Mouse (Mus musculus) embryo, embryonic 10 days (tissue): ENCODE data around the gene Igf2.

ENCODE experiments used
- DNase-seq: peaks from one replicate; pipeline ENCODE4 v3.0.0-alpha.2; 2015; ENCODE audit warnings: low spot score

Gene Igf2

DNA sequence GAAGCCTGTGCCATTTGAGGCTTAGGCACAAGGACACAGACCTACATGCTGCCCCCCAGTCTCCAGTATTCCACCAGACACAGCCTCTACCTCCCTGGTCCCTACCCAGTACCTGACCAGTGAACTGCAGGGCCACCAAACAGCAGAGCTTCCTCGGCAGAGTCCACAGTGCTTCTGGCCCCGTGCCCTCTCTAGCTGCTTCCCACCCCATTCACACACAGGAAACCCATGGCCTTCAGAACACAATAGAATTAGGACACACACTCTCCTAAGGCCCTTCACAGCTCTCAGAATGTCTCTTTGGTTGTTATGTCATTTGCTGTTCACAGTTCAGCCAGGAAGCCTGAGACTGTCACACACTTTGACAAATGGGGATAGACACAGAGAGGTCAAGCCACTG, at the start of gene Igf2:
Igf2 (minus strand) TSS at position 158 of the 400 bp plus-strand sequence.
- no peak for DNase-seq

DNA sequence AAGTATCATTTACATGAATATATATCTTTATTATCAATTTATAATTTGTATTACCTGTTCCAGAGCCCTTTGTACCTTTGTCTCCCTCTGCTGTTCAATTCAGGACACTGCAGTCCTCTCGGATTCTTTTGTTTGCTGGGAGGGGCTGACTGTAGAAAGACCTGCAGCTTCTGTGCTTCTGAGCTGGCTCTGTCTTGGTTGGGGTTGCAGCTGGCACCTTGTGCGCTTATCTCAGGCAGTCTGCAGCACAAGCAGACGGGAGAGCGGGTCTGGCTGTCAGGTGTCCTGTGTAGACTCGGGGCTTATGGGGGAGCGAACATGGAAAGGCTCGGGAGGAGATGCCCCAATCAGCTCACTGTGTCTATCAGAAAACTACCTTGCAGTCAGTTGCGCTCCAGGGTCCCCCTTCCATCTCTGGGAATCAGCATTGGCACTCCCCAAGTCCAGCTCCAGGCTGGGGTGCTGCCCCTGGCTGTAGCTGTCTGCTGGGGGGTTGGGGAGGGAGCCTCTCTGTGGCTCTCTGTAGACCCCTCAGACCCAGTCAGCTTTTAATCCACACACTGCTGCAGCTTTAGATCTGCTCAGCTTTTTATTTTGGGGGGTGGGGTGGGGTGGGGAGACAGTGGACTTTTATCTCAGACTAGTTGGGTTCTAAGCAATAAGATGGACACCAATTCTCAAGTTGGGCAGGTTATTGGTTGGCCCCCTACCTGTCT, 48.3 kb upstream of the Igf2 start:
- peak; percentile 50 for DNase-seq

DNA sequence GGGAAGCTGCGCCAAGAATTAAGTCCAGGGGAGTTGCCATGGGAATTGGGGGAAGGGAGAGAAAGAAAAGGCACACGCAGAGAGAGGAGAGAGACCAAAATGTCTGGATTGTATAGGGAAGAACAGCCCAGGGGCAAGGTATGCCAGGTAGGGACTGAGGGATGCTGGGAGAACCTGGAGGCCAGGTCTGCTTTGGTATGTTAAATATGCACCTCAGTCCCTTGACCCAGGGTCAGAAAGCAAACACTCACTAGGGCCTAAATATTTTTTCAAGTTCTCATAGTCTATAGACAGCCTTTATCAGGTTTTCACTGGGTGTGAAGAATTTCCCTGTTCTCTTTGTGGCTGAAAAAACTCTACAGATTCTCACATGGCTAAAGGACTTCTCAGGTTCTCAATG, 40.3 kb upstream of the Igf2 start:
- DNase-seq: no peak

DNA sequence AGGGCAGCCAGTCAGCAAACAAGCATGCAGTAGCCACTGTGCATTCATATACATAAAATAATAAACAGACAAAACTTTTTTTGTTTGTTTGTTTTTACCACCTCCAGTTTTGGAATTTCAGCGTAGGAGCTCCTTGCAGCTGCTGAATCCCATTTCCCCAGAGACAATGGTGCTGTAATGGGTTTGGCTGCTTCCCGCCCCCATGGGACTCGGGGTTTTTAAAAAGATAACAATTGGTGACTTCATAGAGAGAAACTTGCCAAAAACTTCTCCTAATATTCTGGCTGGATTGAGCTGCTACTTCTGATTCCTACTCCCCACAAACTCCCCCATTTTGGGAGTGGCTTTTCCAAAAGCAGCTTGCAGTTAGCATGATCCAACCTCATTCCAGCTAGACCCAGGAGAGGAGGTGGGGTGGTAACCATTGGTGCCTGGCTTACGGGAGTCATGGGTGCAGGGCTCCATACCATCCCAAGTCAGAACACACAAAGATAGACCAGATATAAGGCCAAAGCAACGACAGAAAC, 32.8 kb upstream of the Igf2 start:
- no peak for DNase-seq

DNA sequence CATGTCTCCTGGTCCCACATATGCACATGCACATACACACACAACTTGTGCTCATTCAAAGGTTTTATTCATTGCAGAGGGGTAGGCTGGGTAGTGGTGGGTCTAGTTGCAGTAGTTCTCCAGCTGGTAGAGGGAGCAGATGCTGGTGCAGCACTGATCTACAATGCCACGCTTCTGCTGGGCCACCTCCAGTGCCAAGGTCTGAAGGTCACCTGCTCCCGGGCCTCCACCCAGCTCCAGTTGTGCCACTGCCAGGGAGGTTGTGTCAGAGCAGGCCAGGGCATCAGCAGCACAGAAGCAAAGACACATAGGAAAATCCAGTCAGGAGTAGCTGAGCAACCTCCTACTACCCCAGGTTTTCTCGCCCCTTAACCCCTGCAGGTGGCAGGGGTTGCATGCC, 12.0 kb upstream of the Igf2 start:
- DNase-seq: no peak

DNA sequence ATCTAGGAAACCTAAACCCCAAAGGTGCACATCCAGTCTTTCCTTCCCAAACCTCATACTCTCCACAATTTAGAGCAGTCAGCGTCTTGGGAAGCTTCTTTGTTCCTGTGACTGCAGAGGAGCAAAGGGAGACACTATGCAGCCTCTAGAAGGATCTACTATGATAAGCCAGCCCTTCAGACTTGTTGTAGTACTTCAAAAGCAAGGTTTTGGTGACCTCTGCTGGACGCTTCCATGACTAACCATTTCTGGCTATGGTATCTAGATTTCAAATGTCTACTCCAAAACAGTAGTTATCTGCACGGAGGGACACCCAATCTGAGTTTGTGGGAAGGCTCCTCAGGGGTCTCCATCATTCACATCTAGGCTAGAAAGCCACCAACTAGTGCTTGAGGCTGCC, 9.0 kb upstream of the Igf2 start:
- peak; percentile 85 for DNase-seq

DNA sequence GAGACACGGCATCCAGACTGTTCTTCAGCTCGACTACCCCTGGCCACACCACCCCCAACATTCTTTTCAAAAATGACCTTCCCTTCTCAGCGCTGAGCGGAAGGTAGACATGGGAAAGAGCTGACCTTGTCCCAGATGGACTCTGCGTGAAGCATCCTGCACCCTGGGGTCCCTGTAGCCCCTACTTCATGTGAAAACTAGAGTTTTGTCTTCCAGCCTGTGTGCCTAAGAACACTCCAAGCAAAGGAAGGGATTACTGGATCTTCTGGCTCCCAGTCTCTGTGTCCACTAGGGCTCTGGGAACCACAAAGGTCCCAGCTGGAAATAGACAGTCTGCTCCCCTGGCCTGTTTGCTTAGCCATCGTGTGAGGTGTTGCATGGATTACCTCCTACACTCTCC, 8.5 kb upstream of the Igf2 start:
- DNase-seq: no peak

DNA sequence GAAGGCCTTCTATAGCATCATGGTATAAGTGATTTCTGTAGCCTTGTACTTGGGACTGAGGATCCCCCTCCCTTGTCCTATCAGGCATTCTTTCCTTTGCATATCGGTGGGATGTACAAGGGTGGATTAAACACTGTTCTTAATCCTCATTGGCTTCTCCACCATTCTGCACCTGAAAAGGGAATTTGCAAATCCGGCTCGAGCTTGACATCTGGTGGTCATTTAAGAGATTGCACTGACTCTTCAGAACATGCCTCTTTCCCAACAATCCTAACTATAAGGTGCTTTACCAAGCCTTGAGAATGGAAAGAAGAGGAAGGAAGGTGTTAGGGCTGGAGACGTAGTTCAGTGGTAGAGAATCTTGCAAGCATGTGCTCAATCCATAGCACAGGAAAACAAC, 5.5 kb upstream of the Igf2 start:
- peak; percentile 72 for DNase-seq

DNA sequence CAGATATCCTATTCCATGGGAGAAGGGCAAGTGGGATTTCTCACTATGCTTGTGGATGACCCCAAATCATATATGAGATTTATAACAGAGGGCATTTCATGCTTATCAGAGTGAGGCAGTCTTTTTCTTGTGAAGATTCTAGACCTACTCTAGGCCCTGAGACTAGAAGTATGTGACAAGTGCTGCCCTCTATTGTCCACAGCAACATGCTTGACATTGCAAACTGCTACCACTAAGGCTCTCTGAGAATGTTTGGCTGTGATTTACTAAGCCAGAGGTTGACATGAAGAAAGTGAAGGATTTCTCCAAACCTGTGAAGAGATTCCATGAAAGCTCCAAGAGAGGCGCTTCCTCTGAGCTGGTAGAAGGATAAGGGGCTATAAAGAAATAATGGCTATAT, 4.5 kb upstream of the Igf2 start:
- DNase-seq: no peak

DNA sequence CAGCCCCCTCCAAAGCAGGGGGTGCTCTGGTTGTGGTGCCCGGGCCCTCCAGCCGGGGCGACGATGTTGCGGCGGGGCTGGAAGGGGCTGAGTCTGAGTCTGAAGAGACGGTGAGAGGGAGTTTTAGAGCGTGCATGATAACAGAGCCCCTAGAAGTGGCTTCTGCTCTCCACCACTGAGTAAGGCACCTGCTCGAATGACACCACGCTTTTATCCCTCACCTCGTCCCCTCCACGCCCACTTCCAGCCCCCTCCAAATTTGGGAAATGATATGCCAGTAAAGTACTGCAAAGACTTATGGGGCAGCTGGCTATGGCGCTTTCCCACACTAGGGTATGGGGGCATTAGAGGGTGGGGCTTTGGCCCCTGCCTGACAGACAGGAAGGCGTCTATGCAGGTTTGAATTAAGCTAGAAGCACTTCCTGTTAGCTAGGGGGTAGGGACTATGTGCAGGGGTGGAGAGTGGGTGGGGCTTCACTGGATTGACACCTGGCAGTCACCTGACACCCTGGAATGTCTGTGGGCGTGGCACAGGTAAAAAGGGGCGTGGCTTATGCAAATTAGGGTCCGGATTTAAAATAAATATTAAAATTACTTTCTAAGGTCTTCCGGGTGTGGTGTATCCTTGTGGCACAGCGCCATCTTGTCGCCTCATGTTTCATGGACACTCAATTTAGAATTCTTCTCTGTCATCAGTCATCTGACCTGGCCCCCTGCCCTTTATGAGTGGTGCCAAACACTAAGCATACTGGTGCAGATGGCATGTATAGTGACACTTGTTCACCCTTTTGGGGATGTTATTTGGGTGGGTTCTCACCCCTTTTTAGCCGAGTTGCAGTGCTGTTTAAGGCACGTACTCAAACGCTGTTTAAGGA, 3.4 kb upstream of the Igf2 start, which contains the start of gene Gm49394:
Gm49394 (minus strand) TSS at position 192 of the 875 bp plus-strand sequence.
- no peak for DNase-seq

DNA sequence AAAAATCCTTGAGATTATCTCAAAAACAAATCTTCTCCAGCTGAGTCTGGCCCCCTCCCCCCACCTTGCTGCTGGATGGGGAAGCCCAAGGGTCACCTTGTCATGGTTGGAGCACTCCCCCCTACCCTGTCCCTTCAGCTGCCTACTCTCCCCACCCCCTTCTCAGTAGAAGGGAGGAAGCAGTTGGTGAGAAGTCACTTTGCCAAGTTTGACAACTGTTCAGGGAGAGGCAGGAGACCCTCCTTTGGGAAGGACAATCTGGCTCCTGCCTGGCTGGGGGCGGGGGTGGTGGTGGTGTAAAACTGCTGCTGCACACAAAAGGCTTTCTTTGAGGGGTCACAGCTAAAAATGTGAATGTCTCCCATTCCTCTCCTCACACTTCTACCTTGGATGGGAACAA, 1.7 kb upstream of the Igf2 start:
- DNase-seq: no peak

DNA sequence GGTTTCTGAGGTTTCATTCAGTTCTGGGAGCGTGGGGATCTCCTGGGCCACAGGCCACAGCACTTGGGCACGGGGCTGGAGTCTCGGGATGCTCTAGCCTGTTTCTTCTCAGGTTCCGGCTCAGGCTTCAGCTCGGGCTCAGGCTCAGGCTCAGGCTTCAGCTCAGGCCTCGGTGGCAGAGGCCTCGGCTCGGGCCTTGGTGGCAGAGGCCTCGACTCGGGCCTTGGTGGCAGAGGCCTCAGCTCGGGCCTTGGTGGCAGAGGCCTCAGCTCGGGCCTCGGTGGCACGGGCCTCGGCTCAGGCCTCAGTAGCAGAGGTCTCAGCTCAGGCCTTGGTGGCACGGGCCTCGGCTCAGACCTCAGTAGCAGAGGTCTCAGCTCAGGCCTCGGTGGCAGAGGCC, 905 bp upstream of the Igf2 start:
- no peak for DNase-seq

DNA sequence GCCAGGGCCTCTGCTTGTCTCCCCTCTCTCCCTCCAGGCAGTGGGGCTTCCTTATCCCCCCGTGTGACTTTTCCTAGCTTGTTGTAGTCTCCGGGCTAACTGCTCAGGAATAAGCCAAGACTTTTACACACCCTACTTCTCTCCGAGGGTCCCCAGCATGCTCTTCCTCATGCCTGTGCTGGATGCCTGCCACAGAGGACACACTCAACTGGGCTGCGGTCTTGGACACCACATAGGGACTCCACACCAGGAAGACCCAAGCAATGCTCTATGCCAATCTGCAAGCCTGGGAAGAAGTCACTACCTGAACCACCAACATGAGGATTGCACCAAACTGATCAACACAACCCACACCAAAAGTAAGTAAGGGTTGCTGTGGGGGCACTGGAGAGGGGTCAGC, 507 bp downstream of the Igf2 start:
- no peak for DNase-seq

DNA sequence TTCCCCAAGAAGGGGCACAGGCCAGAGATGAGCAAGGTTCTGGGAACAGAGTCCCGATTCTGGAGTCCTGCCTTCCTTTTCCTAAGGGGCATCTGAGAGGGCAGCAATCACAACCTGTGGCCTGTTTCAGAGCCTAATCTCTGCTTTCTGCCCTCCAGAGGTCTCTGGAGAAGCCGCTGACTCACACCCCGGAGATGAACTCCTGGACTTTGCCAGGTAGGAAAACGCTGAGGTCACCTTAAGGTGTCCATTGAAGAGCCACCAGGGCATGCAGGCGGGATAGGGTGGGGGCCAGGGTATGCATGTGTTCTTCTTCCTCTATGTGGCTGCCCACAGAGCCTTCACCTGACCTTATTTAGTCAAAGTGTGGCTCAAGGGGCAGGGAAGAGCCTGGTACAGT, 1.3 kb downstream of the Igf2 start:
- DNase-seq: no peak

DNA sequence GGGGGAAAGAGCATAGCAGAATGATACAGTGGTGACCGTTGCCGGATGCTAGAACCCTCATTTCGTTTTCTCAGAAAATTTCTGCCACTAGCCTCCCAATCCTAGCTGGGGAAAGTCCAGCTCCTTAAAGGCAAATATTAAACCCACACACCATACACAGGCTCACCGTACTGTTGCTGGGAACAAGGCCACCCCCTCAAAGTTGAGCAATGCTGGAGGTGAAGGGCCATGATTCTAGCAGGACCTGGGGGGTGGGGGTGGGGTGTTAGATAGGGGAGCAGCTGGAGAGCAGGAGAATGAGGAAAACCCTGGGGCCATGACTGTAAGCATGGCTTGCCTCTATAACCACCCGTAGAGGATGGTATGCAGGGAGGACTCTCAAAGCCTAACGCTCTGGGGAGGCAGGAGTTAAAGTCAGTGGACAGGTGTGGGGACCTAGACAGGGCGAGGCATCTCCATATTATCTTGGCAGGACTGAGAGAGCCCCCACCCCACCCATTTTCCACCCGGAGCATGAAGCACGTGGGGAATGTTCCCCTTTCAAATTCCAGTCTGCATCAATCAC, 2.1 kb downstream of the Igf2 start:
- DNase-seq: no peak

DNA sequence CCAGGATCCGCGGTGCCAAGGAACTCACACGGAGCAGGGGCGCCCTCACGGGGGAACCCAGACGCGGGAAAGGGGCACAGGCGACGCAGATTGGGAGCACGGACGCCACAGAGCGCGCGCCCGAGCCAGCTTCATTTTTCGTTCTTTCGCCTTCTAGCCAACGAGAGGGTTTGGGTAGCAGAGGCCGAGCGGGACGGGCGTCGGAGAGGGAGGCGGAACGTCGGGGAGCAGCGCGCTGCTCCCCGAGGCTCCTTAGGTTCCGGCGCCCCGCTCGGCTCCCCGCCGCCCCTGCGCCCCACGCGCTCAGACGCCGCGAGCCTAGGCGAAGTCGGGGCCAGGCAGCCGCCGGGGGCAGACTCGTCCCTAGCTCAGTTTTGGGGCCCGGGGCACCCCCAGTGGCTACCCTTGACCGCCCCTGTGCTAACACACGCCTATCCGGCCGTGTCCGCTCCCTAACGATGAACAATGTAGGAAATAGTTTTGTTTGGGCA, 2.6 kb downstream of the Igf2 start:
- no peak for DNase-seq

DNA sequence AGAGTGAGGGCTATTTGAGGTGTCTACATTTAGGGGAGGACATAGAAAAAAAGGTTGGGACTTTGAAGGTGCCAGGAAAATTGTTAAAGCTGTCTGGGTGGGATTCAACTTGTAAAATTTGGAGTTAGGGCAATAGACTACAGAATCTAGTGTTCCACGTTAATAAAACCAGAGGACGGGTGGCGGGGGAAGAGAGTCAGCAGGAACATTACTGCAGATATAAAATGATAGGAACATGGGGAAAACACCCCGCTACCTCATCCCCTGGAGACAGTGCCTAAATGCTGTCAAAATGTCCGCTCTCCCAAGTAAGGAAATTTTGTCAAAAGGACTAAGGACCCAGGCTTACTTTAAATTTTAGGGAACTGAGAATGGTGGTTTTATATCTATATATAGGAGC, 3.5 kb downstream of the Igf2 start:
- DNase-seq: no peak

DNA sequence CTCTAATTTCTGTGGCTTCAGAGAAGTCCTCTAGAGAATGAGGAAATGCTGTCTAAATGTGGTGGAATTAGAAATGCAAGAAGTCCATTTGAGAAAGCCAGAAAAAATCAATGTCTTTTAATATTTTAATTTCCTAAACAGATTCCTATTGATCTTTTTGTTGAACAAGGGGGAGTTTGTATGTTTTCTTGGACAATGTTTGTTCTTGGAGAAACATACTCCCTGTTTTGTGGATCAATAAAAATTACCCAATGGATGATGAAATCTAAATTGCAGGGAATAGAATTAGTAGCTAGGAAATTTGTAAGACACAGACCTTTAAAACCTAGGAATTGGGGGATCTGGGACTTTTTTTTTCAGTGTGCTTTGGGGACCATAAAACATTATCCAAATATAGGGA, 4.8 kb downstream of the Igf2 start:
- no peak for DNase-seq

DNA sequence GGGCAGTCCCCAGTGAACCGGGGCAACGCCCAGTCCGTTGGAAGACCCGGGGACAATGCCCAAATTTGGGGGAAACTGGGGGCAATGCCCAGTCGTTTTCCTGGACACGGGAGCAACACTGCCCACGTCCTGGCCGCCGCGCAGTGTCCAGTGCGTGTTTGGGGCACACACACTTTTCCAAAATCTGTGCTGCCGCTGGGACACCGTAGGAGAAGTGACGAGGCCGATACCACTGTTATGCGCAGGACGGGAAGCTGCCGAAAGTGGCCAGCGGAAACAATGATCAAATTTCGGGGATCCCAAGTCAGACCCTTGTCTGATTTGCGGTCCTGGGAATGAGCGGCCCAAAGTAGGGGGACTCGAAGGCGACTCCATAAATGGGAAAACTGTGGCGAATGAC, 5.6 kb downstream of the Igf2 start:
- peak; percentile 60 for DNase-seq

DNA sequence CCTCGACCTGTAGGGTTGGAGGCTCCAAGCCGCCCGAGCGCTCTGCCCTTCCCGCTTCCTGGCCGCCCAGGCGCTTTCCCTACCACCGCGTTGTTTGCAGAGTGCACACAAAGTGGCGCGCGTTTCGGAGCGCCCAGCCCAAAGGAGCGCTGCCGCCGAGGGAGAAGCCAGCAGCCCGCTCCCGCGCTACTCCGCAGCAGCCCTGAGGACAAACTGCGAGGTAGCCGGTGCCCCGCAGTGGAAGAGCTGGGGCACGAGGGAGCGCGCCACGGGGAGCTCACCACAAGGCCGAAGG, 6.0 kb downstream of the Igf2 start:
- DNase-seq: peak; percentile 77

DNA sequence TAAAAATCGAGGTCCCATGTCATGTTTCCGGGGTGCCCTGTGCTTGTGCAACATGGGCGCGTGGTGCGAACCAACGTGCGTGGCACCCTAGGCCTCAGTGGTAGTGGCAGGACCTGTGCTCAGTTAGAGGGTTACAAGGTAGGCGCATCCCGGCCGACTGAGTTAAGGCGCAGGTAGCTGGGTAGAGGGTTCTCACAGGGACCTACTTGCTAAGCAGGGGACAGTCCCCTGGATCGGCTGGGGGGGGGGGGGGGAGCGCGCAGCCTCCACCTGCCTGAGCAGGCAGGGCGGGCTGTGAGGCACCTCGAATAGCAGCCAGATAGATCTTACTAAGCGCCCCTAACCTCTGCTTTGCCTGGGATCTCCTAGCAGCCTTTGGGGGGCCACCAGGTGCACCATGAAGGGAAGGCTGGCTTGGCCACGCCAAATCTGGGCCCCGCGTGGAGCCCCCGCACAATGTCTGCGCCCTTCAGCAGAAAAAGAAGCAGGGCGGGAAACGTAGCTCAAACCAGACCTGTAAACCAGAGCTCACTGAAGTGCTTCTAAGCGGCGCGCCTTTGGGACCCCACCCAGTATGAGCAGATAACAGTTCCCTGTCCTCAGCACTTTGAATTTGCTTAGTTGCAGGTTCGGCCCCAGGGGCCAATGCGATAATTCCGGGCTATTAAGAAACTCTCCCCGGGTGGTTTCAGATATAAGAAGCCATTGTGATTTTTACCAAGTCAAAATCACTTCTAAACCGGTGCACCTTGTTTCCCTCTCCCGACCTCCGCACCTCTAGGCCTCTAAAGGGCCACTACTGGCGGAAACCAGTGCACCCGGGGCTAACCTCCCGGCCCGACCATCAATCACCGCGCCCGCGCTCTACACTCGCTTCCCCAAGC, 6.6 kb downstream of the Igf2 start:
- DNase-seq: peak; percentile 61

DNA sequence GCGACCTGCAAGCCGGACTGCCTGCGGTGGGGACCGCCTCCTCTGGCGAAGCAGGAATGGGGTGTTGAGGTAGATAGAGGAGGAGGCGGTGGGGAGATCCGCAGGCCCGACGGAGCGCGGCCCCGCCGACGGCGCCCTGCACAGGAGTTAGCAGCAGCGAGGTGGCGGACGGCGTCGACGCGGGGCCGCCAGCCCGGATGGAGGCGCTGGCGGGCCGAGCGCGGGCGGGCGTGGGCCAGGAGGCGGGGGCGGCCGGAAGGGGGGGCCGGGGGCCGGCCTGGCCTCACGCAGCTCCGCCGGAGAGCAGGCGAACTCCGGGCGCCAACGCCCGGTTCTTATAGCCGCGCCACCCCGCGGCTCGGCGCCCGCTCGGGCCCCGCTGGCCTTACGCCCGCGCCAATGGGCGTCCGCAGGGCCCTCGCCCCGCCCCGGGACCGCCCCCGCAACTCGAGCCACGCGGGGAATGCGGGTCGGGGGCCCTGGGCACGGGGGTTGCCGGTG, 7.4 kb downstream of the Igf2 start:
- peak; percentile 67 for DNase-seq
